Mouse (Mus musculus) brain, adult 2 months (tissue): ENCODE measurements around the gene Polrmt.
"Not testable (repeated sequence)": the region's sequence is repeated elsewhere in the genome, so short reads cannot be mapped to it uniquely, and the experiment has no call there.

Source experiments
- DNase-seq: peaks from one replicate; pipeline ENCODE4 v3.0.0; 2011; ENCODE audit warnings: low read depth, low spot score

The Polrmt gene

GRCm38 (mm10) chr10:79774486-79775279 lies 28.3 kb upstream of the Polrmt start:
- no peak for DNase-seq

DNA sequence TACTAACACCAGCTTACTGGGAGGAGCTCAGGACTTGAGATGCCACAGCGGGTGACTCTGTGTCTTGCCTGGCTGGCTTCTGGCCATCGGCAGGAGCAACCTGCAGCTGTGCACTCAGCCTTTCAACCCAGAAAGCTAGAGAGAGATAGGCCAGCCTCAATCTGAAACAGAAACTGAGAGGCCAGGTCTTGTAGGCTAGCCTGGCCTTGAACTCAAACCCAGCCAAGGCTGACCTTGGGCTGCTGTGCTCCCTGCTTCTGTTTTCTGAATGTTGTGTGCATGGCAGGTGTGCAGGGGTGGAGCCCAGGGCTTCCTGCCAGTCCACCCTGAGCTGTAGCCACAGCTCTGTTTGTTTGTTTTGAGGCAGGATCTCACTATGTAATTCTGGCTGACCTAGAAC lies 26.8 kb upstream of the Polrmt start:
- no peak for DNase-seq

DNA sequence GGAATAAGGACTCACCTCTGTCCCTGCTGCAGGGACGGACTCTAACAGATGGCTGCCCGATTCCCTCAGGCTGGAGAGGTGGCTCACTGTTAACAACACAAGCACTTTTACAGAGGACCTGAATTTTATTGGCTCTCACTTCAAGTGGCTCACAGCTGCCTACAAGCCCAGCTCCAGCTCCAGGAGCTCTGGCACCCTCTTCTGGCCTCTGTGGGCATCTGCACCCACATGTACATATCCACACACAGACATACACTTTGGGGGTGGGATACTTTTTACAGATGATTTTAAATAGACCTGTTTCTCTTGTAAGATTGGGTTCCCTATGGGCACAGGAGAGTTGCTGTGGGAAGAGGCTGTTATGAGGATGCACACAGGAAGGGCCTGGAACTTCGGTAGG lies 25.9 kb upstream of the Polrmt start:
- no peak for DNase-seq

DNA sequence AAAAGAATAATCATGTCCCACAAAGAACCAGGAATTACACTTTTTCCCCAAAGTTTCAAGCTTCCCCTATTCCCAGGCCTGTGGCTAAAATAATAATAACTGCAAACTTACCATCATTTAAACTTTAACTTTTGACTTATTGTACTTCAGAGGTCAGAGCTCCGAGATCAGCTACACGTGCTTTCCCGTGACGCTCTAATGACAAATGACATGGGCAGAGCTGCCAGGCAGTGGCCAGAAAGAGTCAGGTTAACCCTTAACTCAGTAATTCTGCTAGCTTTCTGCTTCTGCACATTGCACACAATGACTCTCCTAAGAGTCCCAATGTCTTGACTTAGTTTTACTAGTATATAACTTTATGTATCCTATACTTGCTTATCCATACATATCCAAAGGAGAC lies 22.9 kb upstream of the Polrmt start:
- no peak for DNase-seq

GRCm38 (mm10) chr10:79768400-79768799 lies 22.0 kb upstream of the Polrmt start:
- DNase-seq, result peak; percentile 85

DNA sequence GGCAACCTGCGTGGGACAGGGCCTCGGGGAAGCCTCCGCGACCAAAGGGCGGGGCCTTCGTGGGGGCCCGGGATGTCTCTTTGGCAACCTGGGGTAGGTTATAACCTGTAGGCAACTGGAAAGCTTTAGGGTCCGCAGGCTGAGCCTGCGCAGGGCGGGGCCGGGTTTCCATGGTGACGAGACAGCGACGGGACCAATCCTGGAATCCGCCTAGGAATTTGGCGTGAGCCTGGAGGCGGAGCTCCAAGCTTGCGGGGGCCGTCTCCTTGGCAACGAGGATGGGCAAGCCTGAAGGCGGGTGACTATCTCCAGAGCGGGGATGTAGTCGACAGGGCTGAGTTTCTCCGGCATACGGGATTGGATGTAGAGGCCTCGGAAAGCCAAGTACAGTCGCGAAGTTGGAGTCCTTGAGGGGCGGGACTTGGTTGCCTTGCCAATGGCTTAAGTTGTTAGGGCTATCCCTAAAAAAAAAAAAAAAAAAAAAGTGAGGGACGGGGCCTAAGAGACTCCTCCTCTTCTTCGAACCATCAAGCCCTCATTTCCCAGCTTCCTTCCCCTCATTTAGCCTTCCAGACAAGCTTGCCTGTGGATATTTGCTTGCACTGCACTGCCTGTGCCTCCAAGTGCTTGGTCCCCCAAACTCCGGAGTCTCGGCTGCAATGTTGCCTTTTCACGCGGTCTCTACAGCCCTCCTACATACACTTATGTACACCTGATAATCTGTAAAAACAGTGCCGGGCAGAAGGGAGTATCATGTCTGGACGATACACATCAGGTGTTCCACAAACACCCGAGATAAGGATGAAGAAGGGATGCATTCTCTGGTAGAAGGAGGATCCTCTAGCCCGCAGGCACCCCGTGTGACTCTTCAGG lies 21.2 kb upstream of the Polrmt start:
- peak; percentile 99 for DNase-seq

GRCm38 (mm10) chr10:79766508-79767325 lies 20.3 kb upstream of the Polrmt start, which contains the start of gene Rnf126:
Gene Rnf126 (minus strand): TSS chr10:79766952.
- DNase-seq, result peak; percentile 99

DNA sequence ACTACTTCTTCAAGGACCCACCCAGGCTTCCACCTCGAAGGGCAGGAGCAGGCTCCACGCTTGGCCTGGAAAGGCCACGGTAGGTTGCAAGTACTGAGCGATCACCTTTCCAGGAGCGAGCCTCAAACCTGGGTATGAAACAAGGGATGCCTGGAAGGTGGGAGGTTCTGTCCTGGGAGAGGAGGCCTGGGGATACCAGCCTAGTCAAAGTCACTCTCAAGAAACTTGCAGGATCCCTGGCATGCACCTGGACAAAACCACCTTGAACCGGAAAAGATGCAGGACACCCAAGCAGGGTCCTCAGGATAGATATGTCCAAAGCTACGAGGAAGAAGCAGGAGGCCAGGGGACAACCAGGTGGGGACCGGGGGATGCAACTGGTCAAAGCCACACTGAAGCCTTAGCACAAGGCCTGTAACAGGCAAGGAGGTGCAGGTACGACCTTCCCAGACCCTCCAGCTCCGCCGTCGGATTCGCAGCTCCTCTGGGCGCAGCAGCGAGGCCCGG lies 19.7 kb upstream of the Polrmt start:
- no peak for DNase-seq

GRCm38 (mm10) chr10:79765228-79765745 lies 18.9 kb upstream of the Polrmt start:
- no peak for DNase-seq

DNA sequence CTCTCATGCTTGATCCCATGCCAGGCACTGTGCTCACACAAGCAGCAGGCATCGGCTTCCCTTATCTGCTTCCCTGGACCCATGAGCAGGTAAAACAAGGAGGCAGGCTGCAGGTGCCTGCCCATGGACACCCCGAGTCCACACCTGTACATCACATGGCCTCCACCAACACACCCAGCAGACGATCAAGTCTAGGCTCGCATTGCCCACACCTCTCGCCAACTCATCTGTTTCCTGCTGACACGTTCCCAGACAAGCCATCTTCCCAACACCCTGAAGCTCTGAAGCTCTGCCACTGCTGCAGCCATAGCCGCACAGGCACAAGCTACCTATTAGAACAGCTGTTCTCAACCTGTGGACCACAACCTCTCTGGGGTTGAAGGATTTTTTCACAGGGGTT lies 17.9 kb upstream of the Polrmt start:
- DNase-seq, result no peak

DNA sequence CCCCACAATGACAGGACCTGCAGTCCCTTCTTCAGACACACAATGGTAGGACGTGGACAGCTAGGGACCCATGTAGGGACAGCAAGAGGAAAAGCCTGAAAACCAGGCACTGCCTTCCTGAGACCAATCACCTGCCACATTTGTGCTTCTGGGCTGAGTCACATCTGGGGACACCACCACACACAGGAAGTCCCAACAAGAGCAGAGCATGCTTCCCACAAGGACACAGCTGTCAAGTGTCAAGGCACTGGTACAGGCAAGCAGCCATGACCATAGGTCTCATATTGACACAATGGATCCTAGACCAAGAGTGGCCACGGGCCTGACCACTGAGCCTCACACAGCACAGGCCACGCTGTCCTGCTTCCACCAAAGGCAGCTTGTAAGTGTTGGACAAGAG lies 16.5 kb upstream of the Polrmt start:
- no peak for DNase-seq

DNA sequence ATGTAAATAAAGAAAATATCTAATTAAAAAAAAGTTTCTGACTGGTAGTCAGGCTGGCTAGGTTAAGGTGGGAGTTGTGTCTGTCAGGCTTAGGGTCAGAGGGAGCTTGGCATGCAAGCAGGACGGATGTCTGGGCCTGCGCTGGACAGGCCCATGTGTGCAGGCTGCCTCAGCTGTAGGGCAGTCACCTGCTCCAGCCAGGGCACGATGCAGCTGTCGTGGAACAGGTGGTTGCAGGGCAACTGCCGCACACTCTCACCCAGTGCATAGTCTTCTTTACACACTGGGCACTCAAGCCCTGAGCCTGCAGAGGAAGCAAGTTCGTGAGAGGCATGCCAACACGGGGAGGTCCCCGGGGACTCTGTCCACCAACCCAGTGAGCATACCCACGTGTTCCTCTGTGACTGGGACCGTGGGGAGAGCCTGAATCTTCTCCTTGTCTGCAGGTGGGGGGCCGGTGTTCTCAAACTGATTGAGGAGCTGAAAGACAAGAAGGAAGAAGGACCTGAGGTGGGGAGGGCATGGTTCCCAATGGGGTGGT lies 14.3 kb upstream of the Polrmt start:
- no peak for DNase-seq

DNA sequence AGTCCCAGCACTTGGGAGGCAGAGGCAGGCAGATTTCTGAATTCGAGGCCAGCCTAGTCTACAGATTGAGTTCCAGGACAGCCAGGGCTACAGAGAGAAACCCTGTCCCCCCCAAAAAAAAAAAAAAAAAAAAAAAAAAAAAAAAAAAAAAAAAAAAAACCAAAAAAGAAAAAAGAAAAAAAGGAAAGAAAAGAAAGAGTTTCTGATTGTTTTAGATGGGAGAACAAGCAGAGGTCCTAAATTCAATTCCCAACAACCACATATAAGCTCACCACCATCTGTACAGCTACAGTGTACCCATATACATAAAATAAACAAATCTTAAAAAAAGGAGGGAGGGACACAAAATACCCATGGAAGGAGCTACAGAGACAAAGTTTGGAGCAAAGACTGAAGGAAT lies 13.3 kb upstream of the Polrmt start:
- not testable (repeated sequence) for DNase-seq

DNA sequence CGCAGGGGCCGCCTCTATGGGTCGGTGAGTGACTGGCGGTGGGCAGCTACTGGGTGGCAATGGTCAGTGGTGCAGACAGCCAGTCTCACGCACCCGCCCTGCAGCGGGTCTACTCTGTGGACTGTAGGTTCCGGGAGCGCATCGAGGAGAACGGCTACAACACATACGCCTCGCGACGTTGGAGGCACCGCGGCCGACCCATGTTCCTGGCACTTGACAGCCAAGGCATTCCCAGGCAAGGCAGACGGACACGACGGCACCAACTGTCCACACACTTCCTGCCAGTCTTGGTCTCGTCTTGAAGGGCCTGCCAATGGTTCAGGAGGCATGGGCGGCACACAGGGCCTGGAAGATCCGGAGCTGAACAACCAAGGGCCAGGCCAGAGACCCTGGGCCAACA lies 10.3 kb upstream of the Polrmt start:
- no peak for DNase-seq

- no peak for DNase-seq
Observed at GRCm38 (mm10) chr10:79755854-79756253, 9.5 kb upstream of the Polrmt start.

DNA sequence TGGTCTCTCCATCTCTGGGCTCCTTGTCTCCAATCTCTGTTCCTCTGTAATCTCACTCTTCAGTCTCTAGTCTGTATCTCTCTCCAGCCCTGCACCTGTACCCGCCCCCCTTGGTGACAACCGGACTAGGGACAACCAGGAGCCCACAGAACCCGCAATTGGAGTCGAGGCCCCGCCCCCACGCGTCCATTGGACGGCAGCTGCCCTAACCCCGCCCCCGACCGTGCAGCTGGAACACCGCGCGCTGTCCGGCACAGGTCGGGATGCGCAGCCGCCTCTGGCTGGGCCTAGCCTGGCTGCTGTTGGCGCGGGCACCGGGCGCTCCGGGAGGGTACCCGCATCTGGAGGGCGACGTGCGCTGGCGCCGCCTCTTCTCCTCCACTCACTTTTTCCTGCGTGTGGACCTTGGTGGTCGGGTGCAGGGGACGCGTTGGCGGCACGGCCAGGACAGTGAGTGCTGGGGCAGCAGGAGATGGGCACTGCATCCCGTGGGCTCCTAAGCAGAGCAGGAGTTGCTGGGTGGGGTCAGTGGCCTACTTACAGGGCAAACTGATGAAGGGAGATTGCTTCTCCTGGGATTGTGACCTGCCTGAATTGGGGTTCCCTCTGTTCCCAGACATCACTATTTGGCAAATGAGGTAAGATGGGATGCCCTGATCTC lies 8.6 kb upstream of the Polrmt start, which contains the start of gene Fgf22:
Gene Fgf22 (plus strand): TSS at position 221 of the 661 bp plus-strand sequence.
- peak; percentile 89 for DNase-seq

DNA sequence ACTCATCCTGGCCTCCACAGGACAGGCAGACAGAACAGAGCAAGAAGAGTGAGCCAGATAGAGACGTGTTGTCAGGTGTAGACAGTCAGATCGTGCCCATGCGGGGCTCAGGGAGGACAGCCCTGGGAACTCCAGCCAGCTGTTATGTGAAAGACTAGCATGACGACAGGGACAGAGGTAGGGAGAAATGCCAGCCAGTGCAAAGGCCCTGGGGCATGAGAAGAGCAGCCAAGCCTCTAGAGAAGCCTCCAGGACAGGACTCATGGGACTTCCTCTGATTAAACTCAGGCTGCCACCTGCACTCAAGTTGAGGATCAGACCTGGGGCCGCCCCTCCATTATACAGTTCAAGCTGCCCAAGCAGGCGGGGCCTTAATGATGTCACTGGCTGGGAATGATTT lies 2.1 kb upstream of the Polrmt start:
- no peak for DNase-seq

- DNase-seq, result no peak
Observed at GRCm38 (mm10) chr10:79746774-79747151, 382 bp upstream of the Polrmt start.

GRCm38 (mm10) chr10:79745411-79745810 lies 970 bp downstream of the Polrmt start:
- DNase-seq, result no peak

DNA sequence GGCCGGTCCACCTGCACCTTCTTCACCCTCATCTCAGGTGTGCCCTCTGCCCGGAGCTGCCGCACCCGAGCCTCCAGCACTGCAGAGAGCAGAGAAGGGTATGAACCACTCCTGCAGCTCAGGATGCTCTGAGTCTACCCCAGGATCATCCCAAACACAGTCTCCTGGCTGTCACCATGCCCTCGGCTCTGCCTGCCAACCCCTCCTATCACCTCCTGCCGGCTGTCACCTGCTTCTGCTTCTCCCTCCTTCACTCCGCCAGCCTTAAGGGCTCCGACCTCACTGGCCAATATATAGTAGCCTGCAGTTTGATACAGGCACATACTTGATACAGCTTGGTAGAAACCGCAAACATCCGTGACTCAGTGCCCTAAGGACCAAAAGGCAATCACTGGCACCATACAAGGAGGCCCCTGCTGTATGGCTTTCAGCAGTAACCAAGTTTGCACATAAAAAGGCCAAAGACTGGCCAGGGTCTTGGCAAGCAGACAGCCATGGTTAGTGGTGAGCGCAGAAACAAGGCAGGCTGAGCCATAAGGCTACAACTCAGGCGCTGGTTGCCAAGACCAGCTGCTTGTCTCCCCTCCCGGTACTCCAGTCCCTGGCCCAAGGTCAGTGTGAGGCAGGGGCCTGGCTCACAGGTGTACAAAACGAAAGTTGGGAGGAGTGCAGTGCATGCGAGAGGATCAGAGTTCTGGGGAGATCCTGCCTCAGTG lies 2.6 kb downstream of the Polrmt start:
- DNase-seq, result peak; percentile 76
